Comparison of ENCODE assay signal across 8 mouse cellular contexts in the genomic region with DNA sequence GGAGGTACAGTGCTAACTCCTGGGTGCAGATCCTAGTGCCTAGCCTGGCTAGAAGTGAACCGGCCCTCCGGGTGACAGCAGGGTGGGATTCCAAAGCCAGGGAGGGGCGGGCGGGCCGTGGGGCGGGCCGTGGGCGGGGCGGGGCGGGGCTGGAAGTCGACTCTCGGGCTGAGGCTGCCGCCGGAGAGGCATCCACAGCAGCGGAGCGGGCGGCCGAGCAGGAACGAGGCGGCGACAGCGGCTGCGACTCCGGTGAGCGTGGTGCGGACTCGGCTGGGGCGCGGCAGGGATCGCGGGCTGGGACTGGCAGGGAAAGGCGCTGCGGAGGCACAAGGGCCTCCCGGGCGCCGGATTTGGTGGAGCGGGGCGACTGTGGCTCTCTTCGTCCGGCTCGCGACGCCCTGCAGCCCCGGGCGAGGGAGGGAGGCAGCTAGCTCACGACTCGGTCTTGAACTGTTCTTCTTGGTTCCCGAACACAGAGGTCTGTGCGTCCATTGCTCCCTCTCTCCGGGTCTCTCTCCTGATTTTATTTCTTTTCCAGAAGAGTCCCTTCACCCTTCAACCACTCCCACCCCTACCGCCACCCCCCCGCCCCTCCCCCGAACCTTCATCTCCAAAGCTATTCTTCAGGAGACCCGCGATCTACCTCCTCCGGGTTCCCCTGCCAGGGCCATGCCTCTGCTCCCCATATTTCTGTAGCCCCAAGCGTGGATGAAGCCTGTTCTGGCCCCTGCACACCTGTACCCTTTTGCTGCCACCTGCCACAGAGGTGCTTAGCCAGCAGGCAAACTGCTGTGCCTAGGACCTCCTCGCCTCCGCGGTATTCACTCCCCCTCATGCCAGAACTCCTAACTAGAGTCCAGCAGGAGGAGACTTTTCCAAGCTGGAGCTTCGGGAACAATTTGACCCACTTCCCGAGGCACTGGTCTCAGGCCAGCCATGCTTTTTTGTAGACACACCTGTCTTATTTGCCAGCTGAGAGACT. TPM values are rescaled to one million over a fixed set of nuclear protein-coding genes. Genes with fewer than 3 reads are reported as not detected.
DNase-seq lines count a peak whose midpoint lies in the region; ATAC-seq and TF ChIP-seq lines count a peak whose summit lies in the region.

Gene Fam49a, plus strand, starts transcription at position 153 of the 985 bp plus-strand sequence.

- H3K27me3 ChIP-seq in limb, embryonic 13.5 days: 0 out of 2 replicates have a peak, but pooled peaks cover 7% of the 10 kb centered on the region
- no peaks in the 10 kb centered on the region for H3K27me3 ChIP-seq in midbrain, embryonic 13.5 days
- no peaks in the 10 kb centered on the region for H3K27me3 ChIP-seq in spleen, adult 2 months (ENCODE audit: control insufficient read depth, insufficient read depth, low read length)

- no peaks in the 10 kb centered on the region for H3K9me3 ChIP-seq in limb, embryonic 13.5 days
- no peaks in the 10 kb centered on the region for H3K9me3 ChIP-seq in midbrain, embryonic 13.5 days

- H3K36me3 ChIP-seq in limb, embryonic 13.5 days: no peaks in the 10 kb centered on the region
- H3K36me3 ChIP-seq in midbrain, embryonic 13.5 days: no peaks in the 10 kb centered on the region
- H3K36me3 ChIP-seq in spleen, adult 2 months (ENCODE audit: control insufficient read depth, insufficient read depth, low read length): no peaks in the 10 kb centered on the region

- peak within 1 kb of the TSS; percentile 84 for H3K4me2 ChIP-seq in limb, embryonic 13.5 days (replicated peaks)
- peak within 1 kb of the TSS; percentile 68 for H3K4me2 ChIP-seq in midbrain, embryonic 13.5 days (replicated peaks)

- TF ChIP-seq POLR2A in spleen, adult 2 months (IDR thresholded peaks at IDR 0.05; ENCODE audit: low read depth, low read length): peak; percentile 89

- no peak for TF ChIP-seq CTCF in spleen, adult 2 months (IDR thresholded peaks at IDR 0.05; ENCODE audit: extremely low read depth, insufficient read depth, insufficient read length, insufficient replicate concordance)

- H3K9ac ChIP-seq in limb, embryonic 13.5 days: peak within 1 kb of the TSS; percentile 85
- H3K9ac ChIP-seq in midbrain, embryonic 13.5 days (replicated peaks): peak within 1 kb of the TSS; percentile 94

- H3K27ac ChIP-seq in limb, embryonic 13.5 days: no peak within 1 kb of the TSS
- H3K27ac ChIP-seq in midbrain, embryonic 13.5 days: peak within 1 kb of the TSS; percentile 76
- peak within 1 kb of the TSS; percentile 74 for H3K27ac ChIP-seq in spleen, adult 2 months (ENCODE audit: insufficient read depth, low read length)

- ATAC-seq in limb, embryonic 13.5 days (ENCODE audit: low FRiP score, low read depth): peak; percentile 89
- peak; percentile 90 for ATAC-seq in midbrain, embryonic 13.5 days
- ATAC-seq in erythroid progenitor cell, adult 5-6 weeks (replicated peaks; ENCODE audit: low FRiP score, poor library complexity, severe bottlenecking): no peak

- peak within 1 kb of the TSS; percentile 68 for H3K4me3 ChIP-seq in limb, embryonic 13.5 days
- H3K4me3 ChIP-seq in midbrain, embryonic 13.5 days (replicated peaks): peak within 1 kb of the TSS; percentile 71
- peak within 1 kb of the TSS; percentile 71 for H3K4me3 ChIP-seq in spleen, adult 2 months (ENCODE audit: extremely low read depth, insufficient read depth, insufficient read length)

- H3K4me1 ChIP-seq in limb, embryonic 13.5 days: peaks cover 19% of the 10 kb centered on the region
- peaks cover 35% of the 10 kb centered on the region for H3K4me1 ChIP-seq in midbrain, embryonic 13.5 days (replicated peaks)
- peaks cover 14% of the 10 kb centered on the region for H3K4me1 ChIP-seq in spleen, adult 2 months (ENCODE audit: control insufficient read depth, insufficient read depth, insufficient read length)

- peak; percentile 89 for DNase-seq in adrenal gland, postnatal 14 days
- DNase-seq in embryo, embryonic 9.5 days (ENCODE audit: extremely low spot score): peak; percentile 86
- DNase-seq in heart, adult 18-20 months: peak; percentile 84 to 86
- peak; percentile 55 for DNase-seq in kidney, adult 11 months
- DNase-seq in spleen, adult 2 months (ENCODE audit: low read depth in 1 of 2, low spot score in 2 of 2): peak in 1 of 2 experiments; percentile 70

- WGBS in limb, embryonic 13.5 days: under 1% methylated on average over 56 of the region's 62 CpGs
- whole genome bisulfite sequencing in midbrain, embryonic 13.5 days: under 1% methylated on average over 47 of the region's 62 CpGs
- 2% methylated on average over 52 of the region's 62 CpGs for WGBS in spleen, adult 2 months

RNA-seq across cellular contexts. Expression of gene Fam49a, which starts in this region (rescaled TPM):
- 22.0 and 27.3 TPM in 2 replicates for total RNA-seq in adrenal gland, postnatal 14 days (2021)
- 10 to 100 TPM; 11.2 to 12.2 TPM for total RNA-seq in heart, adult 18-20 months (2021)
- 7.9 TPM in 2 replicates for polyA plus RNA-seq in limb, embryonic 13.5 days (2015; fragmentation: Nextera tagmentation; extraction: Ambion mirVana)
- 27.9 and 28.5 TPM in 2 replicates for polyA plus RNA-seq in midbrain, embryonic 13.5 days (2015; fragmentation: Nextera tagmentation; extraction: Ambion mirVana)
- polyA plus RNA-seq in spleen, adult 2 months (2012; rRNA removed): 9.6 and 11.3 TPM in 2 replicates
- 7.6 and 13.4 TPM in 2 replicates for total RNA-seq in erythroid progenitor cell, adult 5-6 weeks (2015; ENCODE audit: low replicate concordance)
- 3.3 and 5.8 TPM in 2 replicates for total RNA-seq in erythroid progenitor cell, adult 5-6 weeks (2017; ENCODE audit: low replicate concordance)
